ENCODE assay signal across 16 mouse cellular contexts in the genomic region with DNA sequence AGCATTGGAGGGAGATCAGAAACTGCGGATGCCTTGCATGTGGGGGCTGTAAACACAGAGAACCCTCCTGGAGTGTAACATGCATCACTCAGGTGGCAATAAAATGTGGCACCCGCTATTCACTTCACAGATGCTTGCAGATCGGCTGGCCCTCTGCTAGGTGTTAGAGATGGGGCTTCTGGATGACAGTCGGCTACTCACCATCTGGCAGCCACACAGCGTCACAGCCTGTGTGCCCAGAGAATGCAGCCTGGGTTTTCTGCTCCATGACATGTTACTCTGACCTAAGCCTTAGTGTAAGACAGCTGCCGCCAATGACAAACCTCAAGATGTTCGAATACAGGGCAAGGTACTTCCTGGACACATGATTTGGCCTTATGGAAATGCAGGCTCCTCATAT. TPM values are rescaled to one million over a fixed set of nuclear protein-coding genes. Genes with fewer than 3 reads are reported as not detected.
"Had no signal": no experiment of that assay in that cellular context is flagged by ENCODE, and none has a peak within 500 bp of the region (broad histone marks: within the 10 kb centered on the region; RNA-seq: fewer than 3 reads in every experiment).

No protein-coding gene starts in this region.

- DNase-seq: kidney, adult 11 months; kidney, adult 8-10 months; kidney, postnatal 10 days; kidney, postnatal 36 days; liver, embryonic 13.5 days; lung, adult 2 months; lung, postnatal 14 days; lung, postnatal 4 days; right cerebral cortex, adult 18-20 months; right cerebral cortex, postnatal 14 days; right cerebral cortex, postnatal 4 days; thymus, adult 2 months; thymus, postnatal 25 days had no signal

RNA-seq across cellular contexts. Expression of gene Slc1a2, which starts 22.9 kb away (rescaled TPM):
- total RNA-seq: megakaryocyte progenitor cell, adult 5-6 weeks; megakaryocyte-erythroid progenitor cell, adult 5-6 weeks; monocyte, adult 5-6 weeks had no signal
